Mouse (Mus musculus) MEL-GATA-1-ER (cell line): Measurements from ENCODE around the gene Nkg7.
A peak's percentile ranks its signal among the peaks of the same experiment; 100 is the strongest.

Experiments
- DNase-seq: peaks from one replicate; pipeline ENCODE4 v3.0.0-alpha.2; 2012; ENCODE audit warnings: low read depth; ENCODE audit errors: extremely low read depth

Gene Nkg7

GRCm38 (mm10) chr7:43443917-43444293 lies 7.0 kb downstream of the Nkg7 start, which contains the start of the genes Etfb and Gm45233:
Gene Etfb, plus strand, starts transcription at chr7:43444083.
Gene Gm45233, plus strand, starts transcription at chr7:43444128.
- DNase-seq, result peak; percentile 94

GRCm38 (mm10) chr7:43447801-43448200 lies 10.9 kb downstream of the Nkg7 start:
- no peak for DNase-seq

GRCm38 (mm10) chr7:43448246-43448645 lies 11.4 kb downstream of the Nkg7 start:
- DNase-seq, result no peak

GRCm38 (mm10) chr7:43449811-43450210 lies 12.9 kb downstream of the Nkg7 start:
- no peak for DNase-seq

- DNase-seq, result no peak
These were observed 14.9 kb downstream of the Nkg7 start for GRCm38 (mm10) chr7:43451726-43452125.

- DNase-seq, result no peak
These were observed 15.7 kb downstream of the Nkg7 start for GRCm38 (mm10) chr7:43452609-43453008.

GRCm38 (mm10) chr7:43453599-43454355 lies 16.9 kb downstream of the Nkg7 start:
- DNase-seq, result no peak

GRCm38 (mm10) chr7:43454371-43454770 lies 17.5 kb downstream of the Nkg7 start:
- DNase-seq, result no peak

GRCm38 (mm10) chr7:43462851-43463250 lies 26.0 kb downstream of the Nkg7 start, which contains the start of gene Vsig10l:
Gene Vsig10l, plus strand, starts transcription at chr7:43463151.
- no peak for DNase-seq

GRCm38 (mm10) chr7:43463976-43464375 lies 27.1 kb downstream of the Nkg7 start:
- no peak for DNase-seq

GRCm38 (mm10) chr7:43464864-43465343 lies 28.0 kb downstream of the Nkg7 start:
- no peak for DNase-seq

- DNase-seq, result peak; percentile 80
These were observed 28.6 kb downstream of the Nkg7 start for GRCm38 (mm10) chr7:43465344-43466098.

GRCm38 (mm10) chr7:43466099-43466694 lies 29.3 kb downstream of the Nkg7 start:
- no peak for DNase-seq

- no peak for DNase-seq
These were observed 33.5 kb downstream of the Nkg7 start for GRCm38 (mm10) chr7:43470373-43470772.

GRCm38 (mm10) chr7:43475706-43476105 lies 38.8 kb downstream of the Nkg7 start:
- no peak for DNase-seq

GRCm38 (mm10) chr7:43476376-43476775 lies 39.5 kb downstream of the Nkg7 start:
- DNase-seq, result no peak

- DNase-seq, result no peak
These were observed 44.3 kb downstream of the Nkg7 start for GRCm38 (mm10) chr7:43481191-43481590.

GRCm38 (mm10) chr7:43482090-43482716 lies 45.3 kb downstream of the Nkg7 start:
- DNase-seq, result no peak

- no peak for DNase-seq
These were observed 46.4 kb downstream of the Nkg7 start for GRCm38 (mm10) chr7:43483236-43483635.
